Mouse (Mus musculus) thymus, adult 2 months (tissue): Measurements from ENCODE around the gene Igf1r.

Source experiments
- CTCF ChIP-seq: fragments of 200-500 bp; IDR thresholded peaks from 2 replicates; pipeline ENCODE4 v1.5.1; 2012; ENCODE audit warnings: mild to moderate bottlenecking, control low read depth, low read length, moderate library complexity, borderline replicate concordance; ENCODE audit not compliant: control insufficient read depth, poor library complexity, insufficient read depth; ENCODE audit errors: extremely low read depth
- POLR2A ChIP-seq: fragments of 200-500 bp; IDR thresholded peaks from 2 replicates; pipeline ENCODE4 v1.6.1; 2012; ENCODE audit warnings: mild to moderate bottlenecking, low read length, control low read depth, moderate library complexity; ENCODE audit not compliant: control insufficient read depth, poor library complexity, insufficient read depth; ENCODE audit errors: extremely low read depth

GRCm38 (mm10) chr7:68075401-68075800 lies 122.8 kb downstream of the Igf1r start:
- TF ChIP-seq POLR2A (no peak), CTCF (no peak)
